Comparison of ENCODE assay signal across 8 mouse cellular contexts in genomic region chr14:25607968-25608491, GRCm38 (mm10).
A peak's percentile ranks its signal among the peaks of the same experiment; 100 is the strongest.
DNase-seq lines count a peak whose midpoint lies in the region; ATAC-seq lines count a peak whose summit lies in the region.

No protein-coding gene starts in this region.

- H3K4me1 ChIP-seq in heart, embryonic 13.5 days = peaks cover 88% of the 10 kb centered on the region

- peak overlapping the region; percentile 96 for H3K4me2 ChIP-seq in heart, embryonic 13.5 days

- peak overlapping the region; percentile 97 for H3K9ac ChIP-seq in heart, embryonic 13.5 days

- H3K27me3 ChIP-seq in heart, embryonic 13.5 days (replicated peaks) = no peaks in the 10 kb centered on the region

- peak overlapping the region; percentile 86 for H3K4me3 ChIP-seq in heart, embryonic 13.5 days

- H3K9me3 ChIP-seq in heart, embryonic 13.5 days = no peaks in the 10 kb centered on the region

- DNase-seq in spleen, adult 18-20 months = peak; percentile 68 to 74
- DNase-seq in spleen, adult 12 weeks (ENCODE audit: low spot score) = no peak
- peak; percentile 63 to 67 for DNase-seq in cerebellum, postnatal 25 days
- peak; percentile 61 to 71 for DNase-seq in kidney, postnatal 4 days
- peak; percentile 57 for DNase-seq in lung, postnatal 36 days
- peak; percentile 53 to 69 for DNase-seq in right cerebral cortex, adult 2 months (ENCODE audit: low spot score in 2 of 2)
- no peak for DNase-seq in ovary, adult 18-20 months (ENCODE audit: low spot score)

- ATAC-seq in heart, embryonic 13.5 days (ENCODE audit: extremely low read depth, insufficient number of reproducible peaks, low FRiP score, low TSS enrichment) = no peak

- peak overlapping the region; percentile 97 for H3K27ac ChIP-seq in heart, embryonic 13.5 days (replicated peaks)

- WGBS in heart, embryonic 13.5 days = under 1% methylated on average over 53 of the region's 53 CpGs

- 0 out of 2 replicates have a peak, but pooled peaks cover 3% of the 10 kb centered on the region for H3K36me3 ChIP-seq in heart, embryonic 13.5 days

Comparison
In these comparisons a context has a peak if more than half of its experiments do, and no peak if none do; other contexts are left out.
1. DNase-seq: peak in spleen, adult 18-20 months (2 of 2), cerebellum, postnatal 25 days (2 of 2), kidney, postnatal 4 days (2 of 2), lung, postnatal 36 days (single experiment) and right cerebral cortex, adult 2 months (2 of 2); none in spleen, adult 12 weeks (single experiment) and ovary, adult 18-20 months (single experiment).